In the genomic region with DNA sequence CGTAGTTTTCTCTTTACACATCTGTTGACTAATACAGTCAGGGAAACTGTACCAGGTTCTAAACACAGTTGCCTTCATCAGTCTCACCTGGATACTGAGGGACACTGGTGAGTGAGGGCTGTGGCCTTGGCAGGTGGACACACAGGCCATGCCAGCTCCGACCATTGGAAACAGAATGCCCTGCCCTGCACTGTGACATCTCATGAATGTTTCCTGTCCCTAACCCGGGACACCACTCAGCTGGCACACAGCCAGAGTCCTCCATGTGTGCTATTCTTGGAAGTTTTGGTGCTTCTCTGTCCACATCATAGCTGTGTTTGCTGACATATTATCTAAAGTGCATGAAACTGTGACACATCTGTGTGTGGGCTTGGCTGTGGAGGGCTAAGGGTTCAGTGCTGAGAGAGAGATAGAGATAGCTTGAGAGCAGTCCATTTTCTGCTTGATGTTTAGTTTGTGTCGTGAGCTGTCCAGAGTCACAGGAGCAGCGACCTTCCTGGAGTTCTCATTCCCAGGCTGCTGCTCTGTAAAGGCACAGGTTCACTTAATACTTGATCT, we compare ENCODE assay signal across 12 mouse cellular contexts. TPM values are rescaled to one million over a fixed set of nuclear protein-coding genes. Genes with fewer than 3 reads are reported as not detected.
A peak's percentile ranks its signal among the peaks of the same experiment; 100 is the strongest.
DNase-seq lines count a peak whose midpoint lies in the region; ATAC-seq and TF ChIP-seq lines count a peak whose summit lies in the region.
"Had no signal": no experiment of that assay in that cellular context is flagged by ENCODE, and none has a peak within 500 bp of the region (broad histone marks: within the 10 kb centered on the region; RNA-seq: fewer than 3 reads in every experiment).

No protein-coding gene starts in this region.

- H3K4me3 ChIP-seq in liver, postnatal 0 days (ENCODE audit: low read depth, low read length), result no peak overlapping the region
- H3K4me3 ChIP-seq in hindbrain, embryonic 11.5 days (ENCODE audit: low read depth, low read length), result no peak overlapping the region

- no peak overlapping the region for H3K4me2 ChIP-seq in liver, postnatal 0 days (ENCODE audit: low read depth, low read length)
- no peak overlapping the region for H3K4me2 ChIP-seq in hindbrain, embryonic 11.5 days (replicated peaks; ENCODE audit: low read depth, low read length)
- H3K4me2 ChIP-seq: liver, embryonic 11.5 days had no signal

- H3K9ac ChIP-seq in liver, postnatal 0 days (replicated peaks), result no peak overlapping the region
- H3K9ac ChIP-seq in hindbrain, embryonic 11.5 days (ENCODE audit: low read depth, low read length), result no peak overlapping the region

- H3K27me3 ChIP-seq in liver, postnatal 0 days (ENCODE audit: insufficient read depth, low read length), result no peaks in the 10 kb centered on the region
- H3K27me3 ChIP-seq in hindbrain, embryonic 11.5 days (ENCODE audit: control insufficient read depth, insufficient read depth, low read length), result no peaks in the 10 kb centered on the region
- H3K27me3 ChIP-seq: CH12.LX had no signal

- no peaks in the 10 kb centered on the region for H3K9me3 ChIP-seq in liver, postnatal 0 days (ENCODE audit: low read length)
- H3K9me3 ChIP-seq in hindbrain, embryonic 11.5 days (ENCODE audit: control insufficient read depth, low read length), result no peaks in the 10 kb centered on the region

- no peak overlapping the region for H3K27ac ChIP-seq in liver, postnatal 0 days (ENCODE audit: low read depth)
- H3K27ac ChIP-seq in hindbrain, embryonic 11.5 days (ENCODE audit: low read depth, low read length), result no peak overlapping the region

- no peak for TF ChIP-seq CTCF in liver, postnatal 0 days (IDR thresholded peaks at IDR 0.05; ENCODE audit: low read depth)

- intact Hi-C loops in gastrocnemius, postnatal 36 days (cut with DNase I), result no loop called here

- H3K36me3 ChIP-seq in liver, postnatal 0 days (replicated peaks; ENCODE audit: insufficient read depth, low read length), result peaks cover 54% of the 10 kb centered on the region
- H3K36me3 ChIP-seq in hindbrain, embryonic 11.5 days (ENCODE audit: control insufficient read depth, insufficient read depth, low read length), result peaks cover 24% of the 10 kb centered on the region

- peak; percentile 60 for DNase-seq in gastrocnemius, postnatal 10 days
- no peak for DNase-seq in gastrocnemius, postnatal 36 days
- DNase-seq in liver, postnatal 0 days, result no peak
- DNase-seq in liver, result no peak
- peak; percentile 53 to 59 for DNase-seq in cerebellum, postnatal 14 days
- DNase-seq in lung, postnatal 10 days, result peak; percentile 63
- DNase-seq in right cerebral cortex, postnatal 14 days, result no peak
- DNase-seq in hindbrain, embryonic 11.5 days (ENCODE audit: low spot score), result no peak
- DNase-seq: midbrain, embryonic 14.5 days; thymus, adult 2 months had no signal

- 45% methylated on average over 5 of the region's 5 CpGs for WGBS in liver, postnatal 0 days (ENCODE audit: insufficient replicate concordance)
- WGBS in hindbrain, embryonic 11.5 days, result 88% methylated on average over 5 of the region's 5 CpGs

- peaks cover 4% of the 10 kb centered on the region for H3K4me1 ChIP-seq in liver, postnatal 0 days (ENCODE audit: insufficient read depth)
- H3K4me1 ChIP-seq in hindbrain, embryonic 11.5 days (replicated peaks; ENCODE audit: control insufficient read depth, insufficient read depth, low read length), result no peaks in the 10 kb centered on the region

- 0 out of 2 replicates have a peak, but pooled peaks have one; percentile 12 for ATAC-seq in liver, postnatal 0 days
- no peak for ATAC-seq in hindbrain, embryonic 11.5 days (ENCODE audit: low FRiP score)

- no peak for TF ChIP-seq EP300 in liver, postnatal 0 days (IDR thresholded peaks at IDR 0.05; ENCODE audit: low read depth)

RNA-seq across cellular contexts. Expression of a gene that starts 27.7 kb away (rescaled TPM):
- 10 to 100 TPM; 18.3 to 22.5 TPM for total RNA-seq in gastrocnemius, postnatal 10 days (2021)
- 10 to 100 TPM; 13.5 TPM for total RNA-seq in gastrocnemius, postnatal 36 days (2021)
- 9.0 and 9.1 TPM in 2 replicates for polyA plus RNA-seq in liver, postnatal 0 days (2015; fragmentation: Nextera tagmentation; extraction: Ambion mirVana)
- 8.4 and 9.6 TPM in 2 replicates for polyA plus RNA-seq in hindbrain, embryonic 11.5 days (2014; fragmentation: Nextera tagmentation; extraction: Ambion mirVana)

RNA-seq across cellular contexts. Expression of a gene that starts 39.0 kb away (rescaled TPM):
- 1 to 10 TPM; 6.4 to 7.6 TPM for total RNA-seq in gastrocnemius, postnatal 10 days (2021)
- 1 to 10 TPM; 4.5 to 6.0 TPM for total RNA-seq in gastrocnemius, postnatal 36 days (2021)
- 4.8 and 5.7 TPM in 2 replicates for polyA plus RNA-seq in liver, postnatal 0 days (2015; fragmentation: Nextera tagmentation; extraction: Ambion mirVana)
- 27.0 and 29.3 TPM in 2 replicates for polyA plus RNA-seq in hindbrain, embryonic 11.5 days (2014; fragmentation: Nextera tagmentation; extraction: Ambion mirVana)

Comparison
In these comparisons a context has a peak if more than half of its experiments do, and no peak if none do; other contexts are left out.
1. DNase-seq: peak in gastrocnemius, postnatal 10 days (single experiment), cerebellum, postnatal 14 days (2 of 2) and lung, postnatal 10 days (single experiment); none in gastrocnemius, postnatal 36 days (0 of 2), liver, postnatal 0 days (single experiment), liver (single experiment), right cerebral cortex, postnatal 14 days (single experiment) and hindbrain, embryonic 11.5 days (single experiment).